Mouse (Mus musculus) bone marrow, adult 2 months (tissue): ENCODE measurements around the gene Tenm4.

Source experiments
- CTCF ChIP-seq: fragments of 200-500 bp; IDR thresholded peaks from 2 replicates; pipeline ENCODE4 v1.5.1; 2011; ENCODE audit warnings: low read length, control low read depth; ENCODE audit not compliant: control insufficient read depth, insufficient read depth
- POLR2A ChIP-seq: fragments of 200-500 bp; IDR thresholded peaks from 2 replicates; pipeline ENCODE4 v1.6.1; 2011; ENCODE audit warnings: low read depth, mild to moderate bottlenecking, control low read depth, low read length, borderline replicate concordance; ENCODE audit not compliant: control insufficient read depth

DNA sequence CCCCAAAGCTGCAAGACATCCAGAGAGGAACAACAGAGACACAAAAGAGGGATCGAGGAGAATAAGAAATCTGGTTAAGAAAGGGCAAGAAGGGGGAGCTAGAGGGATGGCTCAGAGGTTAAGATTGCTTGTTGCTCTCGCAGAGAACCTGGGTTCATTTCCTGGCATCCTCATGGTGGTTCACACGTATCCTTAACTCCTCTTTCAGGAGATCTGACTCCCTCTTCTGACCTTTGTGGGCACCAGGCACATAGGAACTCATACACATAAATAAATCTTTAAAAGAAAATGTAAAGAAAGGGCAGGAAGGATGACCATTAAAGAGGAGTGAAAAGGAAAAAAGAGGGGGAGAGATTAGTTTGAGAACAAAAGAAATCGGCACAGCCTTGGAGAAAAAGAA lies 18.6 kb upstream of the Tenm4 start:
- TF ChIP-seq CTCF (no peak), POLR2A (no peak)
